Mouse (Mus musculus) liver, embryonic 15.5 days (tissue): Measurements from ENCODE around the gene Wdr11. TPM values are rescaled to one million over a fixed set of nuclear protein-coding genes. Genes with fewer than 3 reads are reported as not detected.

Source experiments
- ATAC-seq: fragments of 200-750 bp; cut with Nextera tagmentation; 2 replicates; pipeline ENCODE4 v1.8.0; 2017; ENCODE audit warnings: moderate number of reproducible peaks, mild to moderate bottlenecking, moderate library complexity; ENCODE audit not compliant: insufficient read depth
- H3K27ac ChIP-seq: fragments of 300-500 bp; sonication (generic); replicated peaks from 2 replicates; pipeline ENCODE4 v1.5.1; 2015; ENCODE audit warnings: mild to moderate bottlenecking, inconsistent platforms
- H3K27me3 ChIP-seq: fragments of 300-500 bp; sonication (generic); 2 replicates; pipeline ENCODE4 v1.6.1; 2015; ENCODE audit warnings: mild to moderate bottlenecking, inconsistent platforms
- H3K36me3 ChIP-seq: fragments of 300-500 bp; sonication (generic); replicated peaks from 2 replicates; pipeline ENCODE4 v1.6.1; 2015; ENCODE audit warnings: moderate library complexity, mild to moderate bottlenecking, inconsistent platforms
- H3K4me1 ChIP-seq: fragments of 300-500 bp; sonication (generic); replicated peaks from 2 replicates; pipeline ENCODE4 v1.6.1; 2015; ENCODE audit warnings: inconsistent platforms
- H3K4me2 ChIP-seq: fragments of 300-500 bp; sonication (generic); 2 replicates; pipeline ENCODE4 v1.6.1; 2015; ENCODE audit warnings: moderate library complexity, mild to moderate bottlenecking, inconsistent platforms
- H3K4me3 ChIP-seq: fragments of 300-500 bp; sonication (generic); replicated peaks from 2 replicates; pipeline ENCODE4 v1.5.1; 2015; ENCODE audit warnings: mild to moderate bottlenecking, inconsistent platforms
- H3K9ac ChIP-seq: fragments of 300-500 bp; sonication (generic); 2 replicates; pipeline ENCODE4 v1.6.1; 2015; ENCODE audit warnings: moderate library complexity, mild to moderate bottlenecking, inconsistent platforms
- H3K9me3 ChIP-seq: fragments of 300-500 bp; sonication (generic); replicated peaks from 2 replicates; pipeline ENCODE4 v1.6.1; 2016; ENCODE audit warnings: inconsistent platforms
- WGBS: fragments of 180-500 bp; shearing (Covaris S2); methylation state at CpG from one replicate; pipeline ENCODE4 v1.1.7; 2015; ENCODE audit warnings: mixed read lengths; ENCODE audit not compliant: insufficient replicate concordance; 5-methylcytosine and 5-hydroxymethylcytosine counted together
- polyA plus RNA-seq: library from polyadenylated mRNA; unstranded; fragments of >200 nt; fragmentation: Nextera tagmentation; extraction: Ambion mirVana; gene quantifications from 2 replicates; pipeline ENCODE4 v1.2.1, GENCODE M21; 2015

The Wdr11 gene
- polyA plus RNA-seq, 1 experiment from 2014 or later: 11.2 TPM

DNA sequence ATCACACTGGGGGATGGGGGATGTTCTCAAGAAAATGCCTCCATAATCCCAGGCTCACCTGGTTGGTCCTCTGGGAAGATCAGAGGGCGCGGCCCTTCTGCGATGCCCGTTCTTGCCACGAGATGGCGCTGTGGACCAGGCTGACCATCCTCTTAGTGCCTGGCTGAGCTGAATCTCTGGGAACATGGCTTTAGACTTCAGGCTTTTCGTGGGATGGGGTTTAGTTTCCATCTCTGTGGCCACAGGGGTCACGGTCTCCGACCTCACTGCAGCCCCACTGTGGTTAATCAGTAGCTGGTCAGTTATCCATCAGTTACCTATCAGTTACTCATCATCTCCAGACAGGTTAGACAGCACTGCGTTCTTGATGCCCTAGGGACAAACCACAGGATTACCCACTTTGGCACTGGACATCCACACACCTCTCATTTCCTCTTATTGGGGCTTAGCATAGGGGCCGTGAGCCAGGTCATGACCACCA, 62.2 kb downstream of the Wdr11 start:
- no peaks in the 10 kb centered on the region for H3K36me3 ChIP-seq
- H3K9ac ChIP-seq: no peak overlapping the region
- H3K27ac ChIP-seq: no peak overlapping the region
- H3K4me1 ChIP-seq: peaks cover 5% of the 10 kb centered on the region; the same call in 1 of the 2 replicates
- no peak overlapping the region for H3K4me2 ChIP-seq
- H3K9me3 ChIP-seq: no peaks in the 10 kb centered on the region
- peak; percentile 22; the same call in 1 of the 2 replicates for ATAC-seq
- H3K27me3 ChIP-seq: no peaks in the 10 kb centered on the region
- whole genome bisulfite sequencing: 11% methylated on average over 11 of the region's 11 CpGs
- H3K4me3 ChIP-seq: no peak overlapping the region

DNA sequence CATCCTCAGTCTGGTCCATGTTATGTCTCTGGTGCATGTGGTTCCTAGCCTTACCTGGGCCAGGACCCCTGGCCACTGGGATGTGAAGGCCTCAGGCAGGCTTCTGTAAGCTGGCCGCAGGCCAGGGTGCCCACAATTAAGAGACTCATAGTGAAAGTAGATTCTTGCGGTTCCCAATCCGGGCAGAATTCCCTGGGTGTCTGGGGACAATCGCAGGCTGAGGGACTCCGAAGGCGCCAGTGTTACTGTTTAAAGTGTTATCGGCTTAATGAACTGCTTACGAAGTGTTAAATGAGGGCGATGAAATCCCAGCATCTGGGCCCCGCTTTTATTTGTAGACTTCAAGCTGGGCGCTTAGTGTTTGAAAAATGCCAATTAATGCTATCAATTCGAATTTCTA, 63.3 kb downstream of the Wdr11 start:
- H3K27me3 ChIP-seq: no peaks in the 10 kb centered on the region
- H3K4me1 ChIP-seq: peaks cover 5% of the 10 kb centered on the region; the same call in 1 of the 2 replicates
- H3K27ac ChIP-seq: no peak overlapping the region
- H3K4me3 ChIP-seq: no peak overlapping the region
- H3K9ac ChIP-seq: no peak overlapping the region
- no peak overlapping the region for H3K4me2 ChIP-seq
- no peaks in the 10 kb centered on the region for H3K36me3 ChIP-seq
- H3K9me3 ChIP-seq: no peaks in the 10 kb centered on the region
- no peak for ATAC-seq
- 47% methylated on average over 12 of the region's 12 CpGs for WGBS

DNA sequence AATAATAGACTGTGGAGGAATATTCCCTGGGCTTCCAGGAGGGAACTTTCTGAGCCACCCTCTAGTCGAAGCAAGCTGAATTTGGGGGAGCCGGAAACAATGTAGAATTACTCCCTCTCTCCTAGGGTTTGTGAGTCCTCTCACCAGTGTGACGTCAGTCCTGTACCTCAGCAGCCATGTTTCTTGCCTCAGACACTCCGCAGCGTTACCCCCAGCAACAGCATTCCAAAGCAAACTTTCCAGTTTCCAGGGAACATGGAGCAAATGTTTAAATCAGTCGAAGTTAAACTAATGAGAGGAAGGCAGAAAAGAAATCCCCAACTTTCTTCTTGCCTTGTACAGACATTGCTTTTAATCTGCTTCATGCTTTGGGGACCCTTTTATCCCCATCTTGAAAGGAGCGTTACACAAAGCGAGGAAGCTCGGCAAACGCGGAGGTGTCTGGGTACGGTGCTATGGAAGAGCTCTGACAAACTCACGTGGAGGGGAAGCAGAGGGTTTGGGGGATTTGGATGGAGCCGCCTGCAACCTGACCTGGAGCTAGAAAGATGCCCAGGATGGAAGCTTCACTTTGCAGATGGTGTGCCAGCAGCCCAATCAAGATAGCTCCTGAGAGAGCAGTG, 64.1 kb downstream of the Wdr11 start:
- Histone ChIP-seq H3K27ac (no peak overlapping the region), H3K4me1 (peaks cover 5% of the 10 kb centered on the region; the same call in 1 of the 2 replicates), H3K9ac (no peak overlapping the region), H3K36me3 (no peaks in the 10 kb centered on the region), H3K27me3 (no peaks in the 10 kb centered on the region), H3K4me3 (no peak overlapping the region), H3K9me3 (no peaks in the 10 kb centered on the region), H3K4me2 (no peak overlapping the region)
- ATAC-seq: no peak
- 63% methylated on average over 14 of the region's 14 CpGs for WGBS

DNA sequence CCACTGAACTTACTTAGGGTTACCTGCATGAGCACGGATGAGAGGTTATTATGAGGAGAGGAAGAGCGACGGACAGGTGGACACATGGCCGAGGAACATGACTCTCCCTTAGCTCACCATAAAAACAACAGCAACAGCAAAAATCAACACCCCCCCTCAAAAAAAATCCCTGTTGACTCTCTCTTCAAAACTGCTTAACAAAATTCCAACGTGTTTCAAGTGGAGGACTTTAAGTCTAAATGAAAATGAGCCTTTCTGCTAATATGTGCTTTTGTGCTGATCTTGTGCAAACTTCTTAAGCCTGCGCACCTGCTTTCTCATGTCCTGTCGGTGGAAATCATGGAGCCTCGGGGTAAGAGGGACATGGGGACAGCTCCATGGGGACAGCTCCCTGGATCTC, 66.2 kb downstream of the Wdr11 start:
- ATAC-seq: no peak
- H3K4me1 ChIP-seq: peaks cover 5% of the 10 kb centered on the region; the same call in 1 of the 2 replicates
- 68% methylated on average over 8 of the region's 8 CpGs for WGBS

DNA sequence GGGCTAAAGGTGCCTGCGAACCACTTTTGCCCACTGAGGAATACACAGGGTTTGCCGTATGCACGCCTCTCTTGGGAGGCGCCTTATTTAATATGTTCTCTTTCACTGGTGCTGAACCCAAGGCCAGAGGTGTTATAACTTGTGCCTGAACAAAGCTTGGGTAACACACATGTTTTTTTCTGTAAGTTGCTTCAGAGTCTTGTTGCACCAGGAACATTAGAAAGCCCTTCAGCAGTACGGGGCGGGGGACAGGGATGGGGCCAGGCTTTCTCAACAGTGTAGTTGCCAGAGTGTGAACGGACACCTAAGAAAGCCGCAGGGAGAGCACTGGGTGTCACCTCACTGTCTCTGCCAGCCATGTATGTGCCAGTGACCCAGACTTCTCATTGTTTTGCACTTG, 68.1 kb downstream of the Wdr11 start:
- peaks cover 15% of the 10 kb centered on the region; the same call in 1 of the 2 replicates for H3K4me1 ChIP-seq
- H3K4me2 ChIP-seq: no peak overlapping the region
- 74% methylated on average over 8 of the region's 8 CpGs for WGBS
- ATAC-seq: no peak
- H3K27me3 ChIP-seq: no peaks in the 10 kb centered on the region
- no peak overlapping the region for H3K9ac ChIP-seq
- no peaks in the 10 kb centered on the region for H3K36me3 ChIP-seq
- no peak overlapping the region for H3K4me3 ChIP-seq
- no peak overlapping the region for H3K27ac ChIP-seq
- H3K9me3 ChIP-seq: no peaks in the 10 kb centered on the region

More for the DNA sequence above, 66.2 kb downstream of the Wdr11 start:
- Histone ChIP-seq H3K27me3 (no peaks in the 10 kb centered on the region), H3K4me3 (no peak overlapping the region), H3K9ac (no peak overlapping the region), H3K27ac (no peak overlapping the region), H3K4me2 (no peak overlapping the region), H3K9me3 (no peaks in the 10 kb centered on the region), H3K36me3 (no peaks in the 10 kb centered on the region)

DNA sequence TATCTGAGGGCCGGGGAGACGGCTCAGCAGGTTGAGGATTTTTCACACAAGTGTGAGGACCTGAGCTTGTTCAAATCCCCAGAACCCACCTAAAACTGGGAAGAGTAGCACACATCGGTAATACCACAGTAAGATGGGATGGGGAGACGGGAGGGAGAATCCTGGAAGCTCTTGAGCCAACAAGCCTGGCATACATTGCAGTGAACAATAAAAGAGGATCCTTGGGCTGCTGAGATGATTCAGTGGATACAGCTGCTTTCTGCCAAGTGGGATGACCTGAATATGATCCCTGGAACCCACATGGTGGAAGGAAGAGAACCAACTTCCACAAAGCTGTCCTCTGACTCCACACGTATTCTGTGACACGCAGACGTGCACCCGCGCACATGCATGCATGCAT, 68.9 kb downstream of the Wdr11 start:
- no peak overlapping the region for H3K4me3 ChIP-seq
- H3K4me2 ChIP-seq: no peak overlapping the region
- no peak overlapping the region for H3K9ac ChIP-seq
- H3K27me3 ChIP-seq: no peaks in the 10 kb centered on the region
- no peak overlapping the region for H3K27ac ChIP-seq
- no peak for ATAC-seq
- 74% methylated on average over 9 of the region's 9 CpGs for WGBS
- no peaks in the 10 kb centered on the region for H3K36me3 ChIP-seq
- H3K4me1 ChIP-seq: peaks cover 15% of the 10 kb centered on the region; the same call in 1 of the 2 replicates
- H3K9me3 ChIP-seq: no peaks in the 10 kb centered on the region

DNA sequence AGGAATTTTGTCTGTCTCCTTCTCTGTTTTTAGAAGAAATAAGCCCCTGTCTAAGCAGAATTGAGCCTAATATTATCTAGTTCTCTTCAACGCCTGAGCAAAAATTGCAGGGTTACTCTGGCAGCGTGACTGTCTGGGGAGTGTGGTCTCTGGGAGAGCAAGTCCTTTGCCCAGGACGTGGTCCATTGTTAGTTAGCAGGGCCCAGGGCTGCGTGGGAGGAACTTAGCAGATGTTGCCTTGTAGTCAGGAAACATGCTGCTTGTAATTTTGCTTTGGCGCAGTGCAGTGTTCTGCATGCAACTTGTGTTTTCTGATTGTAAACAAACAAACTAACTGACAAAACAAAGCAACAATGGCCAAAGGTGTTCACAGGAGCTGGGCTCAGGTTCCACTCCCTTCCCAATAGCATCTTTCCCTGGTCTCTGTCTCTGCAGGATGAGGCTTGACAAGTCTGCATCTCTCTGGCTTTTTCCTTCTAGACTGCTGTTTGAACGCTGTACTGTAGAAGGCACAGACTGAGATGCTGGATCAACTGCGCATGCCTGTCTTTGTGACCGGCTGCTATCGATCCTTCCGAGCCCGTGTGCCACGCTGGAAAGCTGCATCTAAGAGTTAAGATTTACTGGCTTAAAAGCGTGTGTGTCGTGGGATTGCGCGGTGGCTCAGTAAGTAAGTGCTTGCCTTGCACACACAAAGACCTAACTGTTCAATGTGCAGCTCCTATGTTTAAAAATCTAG, 70.6 kb downstream of the Wdr11 start:
- no peaks in the 10 kb centered on the region for H3K27me3 ChIP-seq
- WGBS: 61% methylated on average over 16 of the region's 16 CpGs
- H3K9ac ChIP-seq: no peak overlapping the region
- H3K4me2 ChIP-seq: no peak overlapping the region
- H3K36me3 ChIP-seq: no peaks in the 10 kb centered on the region
- H3K4me3 ChIP-seq: no peak overlapping the region
- no peak for ATAC-seq
- H3K4me1 ChIP-seq: peaks cover 15% of the 10 kb centered on the region; the same call in 1 of the 2 replicates
- no peaks in the 10 kb centered on the region for H3K9me3 ChIP-seq
- H3K27ac ChIP-seq: no peak overlapping the region

DNA sequence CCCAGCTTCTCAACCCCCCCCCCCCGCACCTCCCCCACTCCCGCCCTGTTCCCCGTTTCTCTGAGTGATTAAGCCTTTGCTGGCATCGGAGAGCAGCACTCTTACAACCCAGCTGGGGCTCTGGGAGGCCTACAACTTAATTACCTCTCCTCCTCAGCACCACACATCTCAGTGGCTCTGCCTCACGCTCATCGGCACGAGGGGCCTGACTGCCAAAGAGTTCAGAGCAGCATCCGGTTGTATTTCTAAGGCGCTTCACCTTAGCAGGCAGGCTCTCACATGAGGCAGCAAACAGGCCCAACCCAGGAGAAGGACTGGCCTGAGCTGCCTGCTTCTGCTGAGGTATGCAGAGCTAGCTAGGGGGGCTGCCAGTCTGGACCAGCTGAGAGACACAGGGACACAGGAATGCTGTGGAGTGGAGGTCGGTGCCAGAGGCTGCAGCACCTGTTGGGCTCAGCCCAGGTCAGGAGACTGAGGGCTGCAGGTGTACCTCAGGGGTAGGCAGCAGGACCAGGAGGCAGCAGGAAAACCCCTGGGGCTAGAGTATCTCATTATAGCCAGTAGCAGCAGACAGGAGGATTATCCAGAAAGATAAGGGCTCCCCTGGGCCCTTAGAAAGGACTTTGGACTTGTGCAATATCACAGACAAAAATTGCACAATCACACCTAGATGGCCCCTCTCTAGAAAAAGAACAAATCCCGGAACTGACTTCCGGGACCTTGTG, 72.3 kb downstream of the Wdr11 start:
- Histone ChIP-seq H3K4me2 (0 out of 2 replicates have a peak overlapping the region, but pooled peaks have one; percentile 1), H3K9me3 (no peaks in the 10 kb centered on the region), H3K9ac (no peak overlapping the region), H3K36me3 (no peaks in the 10 kb centered on the region), H3K27ac (no peak overlapping the region; the same call in 1 of the 2 replicates), H3K27me3 (no peaks in the 10 kb centered on the region), H3K4me1 (peaks cover 15% of the 10 kb centered on the region; the same call in 1 of the 2 replicates), H3K4me3 (no peak overlapping the region)
- WGBS: 31% methylated on average over 11 of the region's 12 CpGs
- ATAC-seq: 0 out of 2 replicates have a peak, but pooled peaks have one; percentile 31

DNA sequence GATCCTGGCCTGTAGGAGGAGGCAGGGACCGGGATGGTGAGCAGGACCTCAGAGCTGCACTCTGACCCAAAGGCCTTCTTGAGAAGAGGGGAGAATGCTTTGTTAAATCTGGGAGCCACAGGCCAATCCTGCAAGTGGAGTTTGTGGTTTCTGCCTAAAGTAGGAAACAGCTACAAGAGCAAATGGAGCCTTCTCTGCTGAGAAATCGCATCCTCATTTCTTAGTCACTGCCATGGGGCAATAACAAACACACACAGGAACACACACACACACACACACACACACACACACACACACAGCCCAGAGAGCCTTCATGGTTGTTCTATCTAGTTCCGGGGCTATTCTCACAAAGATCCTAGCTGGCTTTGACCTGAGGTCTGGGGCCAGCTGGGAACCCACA, 73.7 kb downstream of the Wdr11 start:
- Histone ChIP-seq H3K4me2 (no peak overlapping the region), H3K4me1 (peaks cover 15% of the 10 kb centered on the region; the same call in 1 of the 2 replicates), H3K4me3 (no peak overlapping the region), H3K9me3 (no peaks in the 10 kb centered on the region), H3K27ac (no peak overlapping the region), H3K36me3 (no peaks in the 10 kb centered on the region), H3K27me3 (no peaks in the 10 kb centered on the region), H3K9ac (no peak overlapping the region)
- ATAC-seq: no peak
- 49% methylated on average over 3 of the region's 3 CpGs for WGBS

DNA sequence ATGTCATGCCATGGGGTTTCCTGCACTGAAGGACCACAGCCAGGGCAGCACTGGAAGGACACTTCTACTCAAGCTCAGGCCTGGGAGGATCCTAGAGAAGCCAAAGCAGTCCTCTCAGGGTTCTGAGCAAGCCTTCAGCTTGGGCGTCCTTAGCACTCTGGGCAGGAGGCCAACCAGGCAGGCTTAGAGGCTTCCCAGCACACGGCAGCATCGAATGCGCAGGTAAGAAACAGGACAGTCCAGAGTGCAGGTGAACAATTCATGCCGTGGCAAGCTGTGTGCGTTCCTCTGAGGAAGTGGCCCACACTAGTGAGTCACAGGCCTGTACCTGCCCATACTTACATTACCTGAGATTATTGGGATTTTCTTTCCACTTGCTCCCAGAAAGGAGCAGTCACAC, 74.3 kb downstream of the Wdr11 start:
- no peak for ATAC-seq
- no peak overlapping the region for H3K4me3 ChIP-seq
- no peaks in the 10 kb centered on the region for H3K36me3 ChIP-seq
- no peaks in the 10 kb centered on the region for H3K27me3 ChIP-seq
- no peak overlapping the region for H3K27ac ChIP-seq
- peaks cover 15% of the 10 kb centered on the region; the same call in 1 of the 2 replicates for H3K4me1 ChIP-seq
- H3K9ac ChIP-seq: no peak overlapping the region
- WGBS: 69% methylated on average over 6 of the region's 6 CpGs
- H3K4me2 ChIP-seq: no peak overlapping the region
- H3K9me3 ChIP-seq: no peaks in the 10 kb centered on the region

DNA sequence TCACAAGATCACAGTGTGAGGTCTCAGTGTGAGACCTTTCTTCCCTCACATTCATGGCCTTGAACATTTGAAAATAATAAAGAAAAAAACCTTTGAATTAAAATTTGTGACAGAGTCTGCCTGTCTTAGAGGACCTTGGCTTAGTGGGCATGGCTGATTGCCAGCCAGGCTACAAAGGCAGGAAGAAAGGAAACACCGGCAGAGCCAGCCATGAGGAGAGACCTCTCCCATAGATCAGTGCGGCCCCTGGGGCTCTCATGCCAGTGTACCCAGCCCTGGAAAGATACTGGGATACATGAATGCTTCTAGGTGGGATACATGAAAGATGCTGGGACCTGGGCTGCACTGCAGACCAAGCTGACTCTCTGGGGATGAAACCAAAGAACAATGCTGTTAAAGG, 74.9 kb downstream of the Wdr11 start:
- H3K4me2 ChIP-seq: no peak overlapping the region
- H3K27ac ChIP-seq: no peak overlapping the region
- H3K9ac ChIP-seq: no peak overlapping the region
- no peaks in the 10 kb centered on the region for H3K36me3 ChIP-seq
- no peak overlapping the region for H3K4me3 ChIP-seq
- H3K27me3 ChIP-seq: no peaks in the 10 kb centered on the region
- 59% methylated on average over 2 of the region's 2 CpGs for WGBS
- no peak for ATAC-seq
- peaks cover 15% of the 10 kb centered on the region; the same call in 1 of the 2 replicates for H3K4me1 ChIP-seq
- H3K9me3 ChIP-seq: no peaks in the 10 kb centered on the region
